In the genomic region with DNA sequence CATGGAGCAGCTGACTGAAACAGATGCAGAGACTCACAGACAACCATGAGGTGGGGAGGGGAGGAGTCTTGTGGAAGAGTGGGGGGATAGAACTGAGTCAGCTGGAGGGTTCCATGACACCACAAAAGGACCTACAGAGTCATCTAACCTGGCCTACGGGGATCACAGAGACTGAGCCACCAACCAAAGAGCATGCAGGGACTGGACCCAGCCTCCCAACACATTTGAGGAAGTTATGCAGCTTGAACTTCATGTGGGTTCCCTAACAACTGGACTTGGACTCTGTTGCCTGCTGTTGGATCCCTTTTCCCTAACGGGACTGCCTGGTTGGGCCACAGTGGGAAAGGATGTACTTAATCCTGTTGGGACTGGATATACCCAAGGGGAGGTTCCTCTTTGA, we compare ENCODE assay signal across 27 mouse cellular contexts. TPM values are rescaled to one million over a fixed set of nuclear protein-coding genes. Genes with fewer than 3 reads are reported as not detected.
"Had no signal": no experiment of that assay in that cellular context is flagged by ENCODE, and none has a peak within 500 bp of the region (broad histone marks: within the 10 kb centered on the region; RNA-seq: fewer than 3 reads in every experiment).

No protein-coding gene starts in this region.

- H3K4me2 ChIP-seq: heart, embryonic 12.5 days; hindbrain, embryonic 13.5 days; hindbrain, embryonic 15.5 days; kidney, embryonic 15.5 days; limb, embryonic 13.5 days; limb, embryonic 15.5 days had no signal

- H3K4me1 ChIP-seq: heart, embryonic 10.5 days; heart, embryonic 12.5 days; kidney, embryonic 15.5 days; limb, embryonic 13.5 days; limb, embryonic 15.5 days had no signal

- H3K4me3 ChIP-seq: gastrocnemius, adult 2 months; heart, embryonic 10.5 days; heart, embryonic 12.5 days; hindbrain, embryonic 13.5 days; hindbrain, embryonic 15.5 days; kidney, embryonic 15.5 days; limb, embryonic 13.5 days; limb, embryonic 15.5 days had no signal

- H3K27ac ChIP-seq: gastrocnemius, adult 2 months; heart, embryonic 10.5 days; hindbrain, embryonic 13.5 days; hindbrain, embryonic 15.5 days; hindbrain, postnatal 0 days; kidney, embryonic 15.5 days; kidney, postnatal 0 days; limb, embryonic 13.5 days; limb, embryonic 15.5 days had no signal

- H3K27me3 ChIP-seq: heart, embryonic 12.5 days; hindbrain, embryonic 13.5 days; hindbrain, embryonic 15.5 days; kidney, embryonic 15.5 days; limb, embryonic 13.5 days; limb, embryonic 15.5 days had no signal

- ATAC-seq: hindbrain, postnatal 0 days; intestine, embryonic 16.5 days had no signal

- H3K36me3 ChIP-seq: heart, embryonic 10.5 days; heart, embryonic 12.5 days; hindbrain, embryonic 13.5 days; hindbrain, embryonic 15.5 days; kidney, embryonic 15.5 days; limb, embryonic 13.5 days; limb, embryonic 15.5 days had no signal

- H3K9ac ChIP-seq: heart, embryonic 12.5 days; hindbrain, embryonic 13.5 days; hindbrain, embryonic 15.5 days; kidney, embryonic 15.5 days; limb, embryonic 13.5 days; limb, embryonic 15.5 days had no signal

- DNase-seq: gastrocnemius, adult 2 months; gastrocnemius, postnatal 10 days; gastrocnemius, postnatal 25 days; heart, adult 18-20 months; heart, postnatal 10 days; kidney, adult 11 months; kidney, adult 2 months; kidney, adult 9 months; kidney, postnatal 14 days; kidney, postnatal 36 days; layer of hippocampus, adult 9-11 months; layer of hippocampus, postnatal 36 days; left cerebral cortex, postnatal 4 days had no signal

- H3K9me3 ChIP-seq: heart, embryonic 10.5 days; heart, embryonic 12.5 days; hindbrain, embryonic 13.5 days; hindbrain, embryonic 15.5 days; kidney, embryonic 15.5 days; limb, embryonic 13.5 days; limb, embryonic 15.5 days had no signal

RNA-seq across cellular contexts. Expression of a gene that starts 16.2 kb away (rescaled TPM):
- total RNA-seq: gastrocnemius, adult 2 months; heart, adult 18-20 months; heart, postnatal 25 days; hematopoietic stem cell, adult 5-6 weeks had no signal
- polyA plus RNA-seq: heart, embryonic 16.5 days; liver, adult 2 months had no signal
